Mouse (Mus musculus) CH12.LX (cell line): ENCODE measurements around the gene Hoxc5. TPM values are rescaled to one million over a fixed set of nuclear protein-coding genes. Genes with fewer than 3 reads are reported as not detected.

Experiments used
- DNase-seq: peaks from one replicate; pipeline ENCODE4 v3.0.0-alpha.2; 2013; ENCODE audit errors: extremely low read depth
- H3K27ac ChIP-seq: 2 replicates; pipeline ENCODE4 v1.5.1; 2012; ENCODE audit warnings: low read depth, mild to moderate bottlenecking, control low read depth, moderate library complexity; ENCODE audit not compliant: insufficient read depth
- H3K27me3 ChIP-seq: replicated peaks from 2 replicates; pipeline ENCODE3; 2012; ENCODE audit warnings: inconsistent platforms
- H3K36me3 ChIP-seq, 2 experiments: replicated peaks in 1 of 2; 2 replicates each; pipeline versions ENCODE3 to v1.6.1; 2012; ENCODE audit warnings: inconsistent platforms in 1 of 2, low read length in 1 of 2, mild to moderate bottlenecking in 1 of 2, mixed read lengths in 1 of 2, moderate library complexity in 1 of 2; ENCODE audit not compliant: control insufficient read depth in 1 of 2, insufficient read depth in 1 of 2
- H3K4me1 ChIP-seq, 2 experiments: 2 replicates each; pipeline ENCODE4 v1.6.1; 2012; ENCODE audit warnings: inconsistent platforms in 1 of 2, moderate library complexity in 1 of 2; ENCODE audit not compliant: insufficient read depth in 2 of 2, control insufficient read depth in 1 of 2
- H3K4me2 ChIP-seq: 2 replicates; pipeline ENCODE4 v1.6.1; 2012; ENCODE audit warnings: low read depth, mild to moderate bottlenecking, control low read depth; ENCODE audit not compliant: poor library complexity, insufficient read depth, severe bottlenecking
- H3K4me3 ChIP-seq, 3 experiments: fragments of 150-350 bp in 1 of 3; sonication (generic) in 1 of 3; replicated peaks in 1 of 3; 2 replicates each; pipeline versions ENCODE3 to v1.5.1; 2011 to 2012; ENCODE audit warnings: low read depth in 2 of 3, low read length in 2 of 3, mild to moderate bottlenecking in 2 of 3, moderate library complexity in 2 of 3, control low read depth in 1 of 3, improper control_type of control experiment in 1 of 3, inconsistent platforms in 1 of 3, mixed read lengths in 1 of 3; ENCODE audit not compliant: poor library complexity in 1 of 3
- H3K79me2 ChIP-seq: replicated peaks from 2 replicates; pipeline ENCODE4 v1.6.1; 2012; ENCODE audit warnings: mild to moderate bottlenecking, moderate library complexity; ENCODE audit not compliant: control insufficient read depth, poor library complexity, insufficient read depth, severe bottlenecking; ENCODE audit errors: extremely low read depth
- H3K9ac ChIP-seq: 2 replicates; pipeline ENCODE4 v1.6.1; 2012; ENCODE audit warnings: low read depth, mild to moderate bottlenecking, control low read depth, moderate library complexity; ENCODE audit not compliant: insufficient read depth
- H3K9me3 ChIP-seq: replicated peaks from 2 replicates; pipeline ENCODE3; 2012; ENCODE audit warnings: low read length, inconsistent platforms, mixed read lengths
- BHLHE40 ChIP-seq: IDR thresholded peaks from 2 replicates; pipeline ENCODE4 v1.6.1; 2011; ENCODE audit warnings: mild to moderate bottlenecking, low read depth, low read length, improper control_type of control experiment
- CHD1 ChIP-seq: IDR thresholded peaks from 2 replicates; pipeline ENCODE4 v1.6.1; 2012; ENCODE audit warnings: low read depth, low read length, improper control_type of control experiment, inconsistent platforms
- CHD2 ChIP-seq: IDR thresholded peaks from 2 replicates; pipeline ENCODE4 v1.6.1; 2011; ENCODE audit warnings: low read length, improper control_type of control experiment
- E2F4 ChIP-seq: IDR thresholded peaks from 2 replicates; pipeline ENCODE4 v1.6.1; 2011; ENCODE audit warnings: low read depth, low read length, improper control_type of control experiment; ENCODE audit not compliant: insufficient replicate concordance
- EP300 ChIP-seq: IDR thresholded peaks from 2 replicates; pipeline ENCODE4 v1.6.1; 2011; ENCODE audit warnings: low read length, improper control_type of control experiment
- GABPA ChIP-seq: IDR thresholded peaks from 2 replicates; pipeline ENCODE4 v1.6.1; 2012; ENCODE audit warnings: low read depth, low read length, improper control_type of control experiment, inconsistent platforms; ENCODE audit not compliant: insufficient replicate concordance
- JUND ChIP-seq: conservative IDR thresholded peaks from 2 replicates; pipeline ENCODE4 v1.6.1; 2011; ENCODE audit warnings: low read depth, low read length, improper control_type of control experiment
- KAT2A ChIP-seq: IDR thresholded peaks from 2 replicates; pipeline ENCODE4 v1.6.1; 2012; ENCODE audit warnings: low read length, improper control_type of control experiment, inconsistent platforms; ENCODE audit not compliant: insufficient replicate concordance
- MAFK ChIP-seq: IDR thresholded peaks from 2 replicates; pipeline ENCODE4 v1.6.1; 2011; ENCODE audit warnings: low read length, improper control_type of control experiment; ENCODE audit not compliant: insufficient replicate concordance
- MAX ChIP-seq: IDR thresholded peaks from 2 replicates; pipeline ENCODE4 v1.6.1; 2011; ENCODE audit warnings: low read length, improper control_type of control experiment
- MEF2A ChIP-seq: IDR thresholded peaks from 2 replicates; pipeline ENCODE4 v1.6.1; 2014; ENCODE audit warnings: low read depth, mild to moderate bottlenecking, inconsistent platforms, low read length, improper control_type of control experiment, borderline replicate concordance
- MXI1 ChIP-seq: IDR thresholded peaks from 2 replicates; pipeline ENCODE4 v1.6.1; 2011; ENCODE audit warnings: mild to moderate bottlenecking, low read depth, low read length, improper control_type of control experiment
- MYC ChIP-seq: IDR thresholded peaks from 2 replicates; pipeline ENCODE4 v1.6.1; 2011; ENCODE audit warnings: low read depth, mild to moderate bottlenecking, improper control_type of control experiment, low read length
- NELFE ChIP-seq: IDR thresholded peaks from 2 replicates; pipeline ENCODE4 v1.6.1; 2011; ENCODE audit warnings: low read depth, low read length, improper control_type of control experiment
- NRF1 ChIP-seq: IDR thresholded peaks from 2 replicates; pipeline ENCODE4 v1.6.1; 2014; ENCODE audit warnings: low read depth, mild to moderate bottlenecking, inconsistent platforms, low read length, improper control_type of control experiment, moderate library complexity
- PAX5 ChIP-seq: IDR thresholded peaks from 2 replicates; pipeline ENCODE4 v1.6.1; 2012; ENCODE audit warnings: low read length, inconsistent platforms, mixed read lengths
- POLR2A ChIP-seq: IDR thresholded peaks from 2 replicates; pipeline ENCODE4 v1.6.1; 2011; ENCODE audit warnings: low read depth, mild to moderate bottlenecking, improper control_type of control experiment, low read length
- RAD21 ChIP-seq: IDR thresholded peaks from 2 replicates; pipeline ENCODE4 v1.6.1; 2011; ENCODE audit warnings: low read depth, mild to moderate bottlenecking, low read length, improper control_type of control experiment, moderate library complexity
- RCOR1 ChIP-seq: conservative IDR thresholded peaks from 2 replicates; pipeline ENCODE4 v1.6.1; 2012; ENCODE audit warnings: low read depth, mild to moderate bottlenecking, inconsistent platforms, low read length, improper control_type of control experiment
- TBP ChIP-seq: conservative IDR thresholded peaks from 2 replicates; pipeline ENCODE4 v1.6.1; 2011; ENCODE audit warnings: low read depth, low read length, improper control_type of control experiment
- TCF12 ChIP-seq: IDR thresholded peaks from 2 replicates; pipeline ENCODE4 v1.6.1; 2014; ENCODE audit warnings: low read depth, mild to moderate bottlenecking, inconsistent platforms, low read length, improper control_type of control experiment
- UBTF ChIP-seq: IDR thresholded peaks from 2 replicates; pipeline ENCODE4 v1.6.1; 2012; ENCODE audit warnings: low read depth, mild to moderate bottlenecking, inconsistent platforms, low read length, improper control_type of control experiment, moderate library complexity
- USF2 ChIP-seq: conservative IDR thresholded peaks from 2 replicates; pipeline ENCODE4 v1.6.1; 2011; ENCODE audit warnings: low read depth, low read length, improper control_type of control experiment
- ZC3H11A ChIP-seq: IDR thresholded peaks from 2 replicates; pipeline ENCODE4 v1.6.1; 2012; ENCODE audit warnings: low read depth, mild to moderate bottlenecking, inconsistent platforms, low read length, improper control_type of control experiment
- ZKSCAN1 ChIP-seq: IDR thresholded peaks from 2 replicates; pipeline ENCODE4 v1.6.1; 2012; ENCODE audit warnings: low read depth, inconsistent platforms, low read length, improper control_type of control experiment, borderline replicate concordance
- ZMIZ1 ChIP-seq: IDR thresholded peaks from 2 replicates; pipeline ENCODE4 v1.6.1; 2012; ENCODE audit warnings: low read depth, mild to moderate bottlenecking, inconsistent platforms, low read length, improper control_type of control experiment
- dilution Hi-C: fragments of 300-500 bp; cut with MboI; formaldehyde crosslinking; loops from 2 replicates; pipeline ENCODE4 v1.14.3; 2020; ENCODE audit warnings: low sequenced_read_pairs; ENCODE audit not compliant: extremely low pct_unique_long_range_greater_than_20kb, extremely low pct_ligation_motif_present
- in situ Hi-C: fragments of 300-500 bp; cut with MboI; formaldehyde crosslinking; loops from 3 replicates; pipeline ENCODE4 v1.14.3; 2019; ENCODE audit warnings: low sequenced_read_pairs, low pct_ligation_motif_present, low pct_unique_long_range_greater_than_20kb, mixed read lengths
- polyA plus RNA-seq: library from polyadenylated mRNA; unstranded; fragments of >175 nt; gene quantifications from 2 replicates; pipeline ENCODE4 v1.2.1, GENCODE M21; 2012; ENCODE audit warnings: low read depth; ENCODE audit not compliant: insufficient read length
- total RNA-seq, 2 experiments: library from RNA; depleted of rRNA; stranded (reverse); fragments of 300-350 nt in 1 of 2; fragments of >200 nt in 1 of 2; gene quantifications; 2 replicates each; pipeline ENCODE4 v1.2.3; 2012 to 2014

Hoxc5 gene
- total and polyA plus RNA-seq, 3 experiments = 0.15 to 0.16 TPM; not detected in 1

DNA sequence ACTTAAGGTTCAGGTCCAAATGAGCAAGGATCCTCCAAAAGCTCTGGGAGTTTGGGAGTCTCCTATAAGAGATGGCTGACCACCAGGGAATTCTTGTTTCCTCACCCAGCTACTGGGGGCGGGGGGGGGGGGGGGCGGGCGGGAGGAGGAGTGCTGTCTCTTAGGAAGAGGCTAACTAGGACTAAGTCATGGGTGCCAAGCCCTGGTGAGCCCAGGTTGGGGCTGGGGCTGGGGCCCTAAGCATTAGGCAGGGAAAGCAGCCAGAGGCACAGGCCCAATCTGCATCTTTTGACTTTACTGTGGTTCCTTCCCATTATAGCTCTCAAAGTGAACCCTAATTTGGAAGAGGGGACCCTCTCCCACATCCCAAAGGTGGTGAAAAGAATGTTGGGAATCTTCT is 64.9 kb downstream of the Hoxc5 start:
- dilution Hi-C loops = no loop called here
- H3K27me3 ChIP-seq = no peaks in the 10 kb centered on the region
- TF ChIP-seq ZMIZ1 (no peak), ZC3H11A (no peak), BHLHE40 (no peak), TCF12 (no peak), CHD2 (no peak), USF2 (no peak), MEF2A (no peak), JUND (no peak), MAX (no peak), MYC (no peak), NRF1 (no peak), TBP (no peak), E2F4 (no peak), NELFE (no peak), POLR2A (no peak), KAT2A (no peak), PAX5 (no peak), CHD1 (no peak)
- TF ChIP-seq, all 38 proteins: peak for 0
- Histone ChIP-seq H3K9me3 (no peaks in the 10 kb centered on the region), H3K4me3 (no peak overlapping the region), H3K4me1 (peaks cover 8 to 58% of the 10 kb centered on the region in 2 experiments; a peak in 3 of 4 replicates), H3K36me3 (peaks cover 0 to 7% of the 10 kb centered on the region in 2 experiments), H3K9ac (no peak overlapping the region), H3K4me2 (no peak overlapping the region), H3K79me2 (peaks cover 5% of the 10 kb centered on the region), H3K27ac (no peak overlapping the region)
- in situ Hi-C loops = no loop called here
- no peak for DNase-seq

DNA sequence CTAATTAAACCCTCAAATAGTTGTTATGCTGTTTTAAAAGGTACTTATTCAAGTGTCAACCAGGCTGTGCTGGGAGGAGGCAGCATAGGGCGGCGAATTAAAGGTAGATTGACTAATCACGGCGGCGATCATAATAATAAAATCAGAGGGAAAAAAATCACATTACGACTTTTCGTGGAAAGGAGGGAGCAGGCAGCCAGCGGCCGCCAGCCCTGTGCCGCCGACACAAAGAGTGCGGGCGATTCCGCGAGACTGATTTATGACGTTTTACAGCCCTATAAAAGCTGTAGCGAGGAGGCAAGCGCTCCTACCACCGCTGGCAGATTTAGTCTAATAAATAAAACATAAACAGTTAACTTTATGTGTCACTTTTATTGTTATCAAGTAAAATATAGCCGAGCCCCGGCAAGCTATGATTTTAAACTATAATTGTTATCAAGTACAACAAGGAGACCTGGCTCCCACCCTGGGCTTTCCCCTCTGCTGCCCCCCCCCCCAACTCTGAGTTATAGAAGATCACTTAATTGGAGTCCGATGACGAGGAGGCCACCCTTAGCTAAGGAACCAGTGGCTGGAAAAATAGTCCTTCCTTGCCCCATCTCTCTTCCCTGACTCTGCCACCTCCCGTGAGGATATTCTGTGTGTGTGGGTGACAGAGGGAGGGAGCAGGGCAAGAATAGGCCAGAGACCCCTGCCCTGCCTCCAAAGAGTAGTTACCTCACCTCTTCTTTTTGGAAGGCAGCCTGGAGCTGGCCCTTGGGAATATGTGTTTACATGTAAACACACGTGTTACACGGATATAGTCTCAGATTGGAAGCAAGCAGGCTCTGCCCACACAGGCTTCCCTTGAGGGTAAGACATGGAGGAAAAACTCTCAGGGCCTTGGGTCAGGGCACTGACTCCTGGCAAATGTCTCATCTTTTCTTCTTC is 65.7 kb downstream of the Hoxc5 start:
- dilution Hi-C loops (no loop called here), in situ Hi-C loops (no loop called here)
- no peak overlapping the region for H3K9ac ChIP-seq
- peaks cover 5% of the 10 kb centered on the region for H3K79me2 ChIP-seq
- H3K27me3 ChIP-seq = no peaks in the 10 kb centered on the region
- H3K9me3 ChIP-seq = no peaks in the 10 kb centered on the region
- no peak overlapping the region for H3K4me2 ChIP-seq
- H3K36me3 ChIP-seq = peaks cover 0 to 8% of the 10 kb centered on the region in 2 experiments
- H3K4me3 ChIP-seq = no peak overlapping the region
- DNase-seq = no peak
- H3K4me1 ChIP-seq = peaks cover 7 to 58% of the 10 kb centered on the region in 2 experiments; a peak in 3 of 4 replicates
- TF ChIP-seq CHD1 (no peak), MAX (no peak), ZC3H11A (no peak), BHLHE40 (no peak), TBP (no peak), MXI1 (no peak), GABPA (no peak), NRF1 (no peak), UBTF (no peak), KAT2A (no peak), NELFE (no peak), EP300 (no peak), ZMIZ1 (no peak), E2F4 (no peak), ZKSCAN1 (no peak), RCOR1 (no peak), RAD21 (no peak), POLR2A (no peak), MAFK (no peak), JUND (no peak)
- no peak overlapping the region for H3K27ac ChIP-seq
